Mouse (Mus musculus): ENCODE measurements at regions not wholly inside any gene's neighbourhood (a gene's known extent, or its start where the extent isn't known, plus 50 kb on each side); places are given as distances from the start of the nearest gene placed in this dataset.

GRCm38 (mm10) chr14:24983279-24983678 is 475.7 kb upstream of the Zmiz1 start:
- DNase-seq, result no peak
- intact Hi-C loops (cut with DNase I), result no loop called here

- intact Hi-C loops (cut with DNase I), result no loop called here
These were observed 473.1 kb upstream of the Zmiz1 start for GRCm38 (mm10) chr14:24985806-24986359.

GRCm38 (mm10) chr14:24986404-24986803 is 472.6 kb upstream of the Zmiz1 start:
- no peak for DNase-seq

More at GRCm38 (mm10) chr14:24985806-24986359, 473.1 kb upstream of the Zmiz1 start:
- DNase-seq, result no peak

GRCm38 (mm10) chr14:24993751-24994658 is 465.0 kb upstream of the Zmiz1 start:
- intact Hi-C loops (cut with DNase I), result no loop called here

More at GRCm38 (mm10) chr14:24986404-24986803, 472.6 kb upstream of the Zmiz1 start:
- intact Hi-C loops (cut with DNase I), result no loop called here

GRCm38 (mm10) chr14:24995226-24995625 is 463.8 kb upstream of the Zmiz1 start:
- intact Hi-C loops (cut with DNase I), result no loop called here
- DNase-seq, result no peak

More at GRCm38 (mm10) chr14:24993751-24994658, 465.0 kb upstream of the Zmiz1 start:
- no peak for DNase-seq

GRCm38 (mm10) chr14:24997786-24998509 is 461.0 kb upstream of the Zmiz1 start:
- DNase-seq, result no peak
- intact Hi-C loops (cut with DNase I), result no loop called here

GRCm38 (mm10) chr14:24999008-24999572 is 459.9 kb upstream of the Zmiz1 start:
- no peak for DNase-seq
- intact Hi-C loops (cut with DNase I), result no loop called here

- no peak for DNase-seq
- intact Hi-C loops (cut with DNase I), result no loop called here
These were observed 453.6 kb upstream of the Zmiz1 start for GRCm38 (mm10) chr14:25005241-25005946.

- DNase-seq, result no peak
- intact Hi-C loops (cut with DNase I), result loop anchor here (10.0 kb wide), 1 partner anchor 507 kb away; no protein-coding TSS in a partner anchor
These were observed 447.1 kb upstream of the Zmiz1 start for GRCm38 (mm10) chr14:25011926-25012325.

GRCm38 (mm10) chr14:25015288-25016238 is 443.4 kb upstream of the Zmiz1 start:
- DNase-seq, result no peak
- intact Hi-C loops (cut with DNase I), result loop anchor here (10.0 kb wide), 1 partner anchor 511 kb away; no protein-coding TSS in a partner anchor

GRCm38 (mm10) chr14:25017860-25018259 is 441.1 kb upstream of the Zmiz1 start:
- peak in 1 of 2 experiments; percentile 9 for DNase-seq
- intact Hi-C loops (cut with DNase I), result loop anchor here (10.0 kb wide), 1 partner anchor 513 kb away; no protein-coding TSS in a partner anchor

- DNase-seq, result no peak
- intact Hi-C loops (cut with DNase I), result loop anchor here (10.0 kb wide), 1 partner anchor 515 kb away; no protein-coding TSS in a partner anchor
These were observed 439.6 kb upstream of the Zmiz1 start for GRCm38 (mm10) chr14:25019306-25019905.

- DNase-seq, result no peak
- intact Hi-C loops (cut with DNase I), result no loop called here
These were observed 436.3 kb upstream of the Zmiz1 start for GRCm38 (mm10) chr14:25022523-25023269.

- intact Hi-C loops (cut with DNase I), result no loop called here
- DNase-seq, result no peak
These were observed 435.6 kb upstream of the Zmiz1 start for GRCm38 (mm10) chr14:25023270-25023800.

- intact Hi-C loops (cut with DNase I), result no loop called here
These were observed 433.9 kb upstream of the Zmiz1 start for GRCm38 (mm10) chr14:25025074-25025473.

GRCm38 (mm10) chr14:25027076-25027475 is 431.9 kb upstream of the Zmiz1 start:
- intact Hi-C loops (cut with DNase I), result no loop called here
- DNase-seq, result no peak

More at GRCm38 (mm10) chr14:25025074-25025473, 433.9 kb upstream of the Zmiz1 start:
- no peak for DNase-seq

GRCm38 (mm10) chr14:25027842-25028241 is 431.1 kb upstream of the Zmiz1 start:
- intact Hi-C loops (cut with DNase I), result no loop called here

More at GRCm38 (mm10) chr14:25027842-25028241, 431.1 kb upstream of the Zmiz1 start:
- no peak for DNase-seq

Measured in heart, postnatal 36 days (tissue).